Mouse (Mus musculus) lung, embryonic 15.5 days (tissue): ENCODE results near the gene Rnf34. TPM values are rescaled to one million over a fixed set of nuclear protein-coding genes. Genes with fewer than 3 reads are reported as not detected.

Source experiments
- ATAC-seq: fragments of 200-750 bp; cut with Nextera tagmentation; 2 replicates; pipeline ENCODE4 v1.8.0; 2017; ENCODE audit warnings: moderate number of reproducible peaks, borderline replicate concordance; ENCODE audit not compliant: low FRiP score, low TSS enrichment; ENCODE audit errors: extremely low read depth
- H3K27ac ChIP-seq: fragments of 300-500 bp; sonication (generic); 2 replicates; pipeline ENCODE4 v1.5.1; 2015; ENCODE audit warnings: moderate library complexity, mild to moderate bottlenecking, inconsistent platforms
- H3K27me3 ChIP-seq: fragments of 300-500 bp; sonication (generic); 2 replicates; pipeline ENCODE4 v1.6.1; 2015; ENCODE audit warnings: inconsistent platforms
- H3K36me3 ChIP-seq: fragments of 300-500 bp; sonication (generic); 2 replicates; pipeline ENCODE4 v1.6.1; 2015; ENCODE audit warnings: inconsistent platforms
- H3K4me1 ChIP-seq: fragments of 300-500 bp; sonication (generic); 2 replicates; pipeline ENCODE4 v1.6.1; 2015; ENCODE audit warnings: inconsistent platforms
- H3K4me2 ChIP-seq: fragments of 300-500 bp; sonication (generic); 2 replicates; pipeline ENCODE4 v1.6.1; 2015; ENCODE audit warnings: inconsistent platforms, mild to moderate bottlenecking, moderate library complexity
- H3K4me3 ChIP-seq: fragments of 300-500 bp; sonication (generic); 2 replicates; pipeline ENCODE4 v1.5.1; 2015; ENCODE audit warnings: mild to moderate bottlenecking, inconsistent platforms
- H3K9ac ChIP-seq: fragments of 300-500 bp; sonication (generic); 2 replicates; pipeline ENCODE4 v1.6.1; 2015; ENCODE audit warnings: inconsistent platforms
- H3K9me3 ChIP-seq: fragments of 300-500 bp; sonication (generic); 2 replicates; pipeline ENCODE4 v1.6.1; 2016; ENCODE audit warnings: inconsistent platforms
- WGBS: fragments of 180-500 bp; shearing (Covaris S2); methylation state at CpG from one replicate; pipeline ENCODE4 v1.1.7; 2015; 5-methylcytosine and 5-hydroxymethylcytosine counted together
- polyA plus RNA-seq: library from polyadenylated mRNA; unstranded; fragments of >200 nt; fragmentation: Nextera tagmentation; extraction: Ambion mirVana; gene quantifications from 2 replicates; pipeline ENCODE4 v1.2.1, GENCODE M21; 2015

Gene Rnf34
- 30.9 and 31.9 TPM in 2 replicates for polyA plus RNA-seq

- 2% methylated on average over 61 of the region's 61 CpGs for WGBS
Measured at GRCm38 (mm10) chr5:122849521-122850318, at the start of gene Rnf34. Rnf34 (plus strand) TSS chr5:122850048.

GRCm38 (mm10) chr5:122800345-122801010 is 49.4 kb upstream of the Rnf34 start:
- no peak for ATAC-seq
- Histone ChIP-seq H3K4me1 (peaks cover 26% of the 10 kb centered on the region), H3K4me2 (no peak overlapping the region), H3K27ac (no peak overlapping the region), H3K9ac (no peak overlapping the region), H3K36me3 (peaks cover 94% of the 10 kb centered on the region), H3K9me3 (no peaks in the 10 kb centered on the region), H3K4me3 (no peak overlapping the region), H3K27me3 (no peaks in the 10 kb centered on the region)
- 57% methylated on average over 13 of the region's 13 CpGs for whole genome bisulfite sequencing

More at GRCm38 (mm10) chr5:122849521-122850318, at the start of gene Rnf34:
- peak within 1 kb of the TSS; percentile 88 for H3K27ac ChIP-seq
- no peaks in the 10 kb centered on the region for H3K27me3 ChIP-seq
- peak; percentile 100 for ATAC-seq
- peaks cover 16% of the 10 kb centered on the region for H3K4me1 ChIP-seq
- H3K9me3 ChIP-seq, result no peaks in the 10 kb centered on the region
- peak within 1 kb of the TSS; percentile 86 for H3K4me3 ChIP-seq
- peak within 1 kb of the TSS; percentile 84 for H3K4me2 ChIP-seq
- H3K9ac ChIP-seq, result peak within 1 kb of the TSS; percentile 94
- no peaks in the 10 kb centered on the region for H3K36me3 ChIP-seq

GRCm38 (mm10) chr5:122801684-122802083 is 48.2 kb upstream of the Rnf34 start:
- H3K27ac ChIP-seq, result no peak overlapping the region

GRCm38 (mm10) chr5:122802706-122803105 is 47.1 kb upstream of the Rnf34 start:
- no peak overlapping the region for H3K9ac ChIP-seq
- H3K4me3 ChIP-seq, result no peak overlapping the region
- H3K36me3 ChIP-seq, result peaks cover 97% of the 10 kb centered on the region
- no peak for ATAC-seq
- WGBS, result 62% methylated on average over 9 of the region's 9 CpGs
- no peak overlapping the region for H3K4me2 ChIP-seq
- no peaks in the 10 kb centered on the region for H3K27me3 ChIP-seq
- H3K4me1 ChIP-seq, result peaks cover 26% of the 10 kb centered on the region
- no peak overlapping the region for H3K27ac ChIP-seq
- H3K9me3 ChIP-seq, result no peaks in the 10 kb centered on the region

More at GRCm38 (mm10) chr5:122801684-122802083, 48.2 kb upstream of the Rnf34 start:
- no peaks in the 10 kb centered on the region for H3K27me3 ChIP-seq
- no peak for ATAC-seq
- no peaks in the 10 kb centered on the region for H3K9me3 ChIP-seq
- H3K36me3 ChIP-seq, result peaks cover 95% of the 10 kb centered on the region
- no peak overlapping the region for H3K9ac ChIP-seq
- peaks cover 26% of the 10 kb centered on the region for H3K4me1 ChIP-seq
- H3K4me3 ChIP-seq, result no peak overlapping the region
- H3K4me2 ChIP-seq, result no peak overlapping the region
- 88% methylated on average over 8 of the region's 8 CpGs for WGBS

GRCm38 (mm10) chr5:122805503-122805902 is 44.3 kb upstream of the Rnf34 start:
- no peak for ATAC-seq
- WGBS, result 62% methylated on average over 3 of the region's 3 CpGs

GRCm38 (mm10) chr5:122811364-122812079 is 38.3 kb upstream of the Rnf34 start:
- H3K27ac ChIP-seq, result no peak overlapping the region

More at GRCm38 (mm10) chr5:122805503-122805902, 44.3 kb upstream of the Rnf34 start:
- Histone ChIP-seq H3K36me3 (peaks cover 91% of the 10 kb centered on the region), H3K4me1 (0 out of 2 replicates have a peak, but pooled peaks cover 2% of the 10 kb centered on the region), H3K4me3 (no peak overlapping the region), H3K27me3 (no peaks in the 10 kb centered on the region), H3K27ac (no peak overlapping the region), H3K4me2 (no peak overlapping the region), H3K9me3 (no peaks in the 10 kb centered on the region), H3K9ac (no peak overlapping the region)

GRCm38 (mm10) chr5:122812699-122813098 is 37.1 kb upstream of the Rnf34 start:
- WGBS, result 77% methylated on average over 3 of the region's 3 CpGs
- no peak overlapping the region for H3K9ac ChIP-seq
- no peak overlapping the region for H3K4me2 ChIP-seq
- no peaks in the 10 kb centered on the region for H3K9me3 ChIP-seq
- no peaks in the 10 kb centered on the region for H3K4me1 ChIP-seq
- H3K4me3 ChIP-seq, result no peak overlapping the region
- H3K36me3 ChIP-seq, result peaks cover 86% of the 10 kb centered on the region
- ATAC-seq, result no peak
- H3K27ac ChIP-seq, result no peak overlapping the region
- no peaks in the 10 kb centered on the region for H3K27me3 ChIP-seq

More at GRCm38 (mm10) chr5:122811364-122812079, 38.3 kb upstream of the Rnf34 start:
- no peak overlapping the region for H3K4me3 ChIP-seq
- H3K27me3 ChIP-seq, result no peaks in the 10 kb centered on the region
- peaks cover 86% of the 10 kb centered on the region for H3K36me3 ChIP-seq
- ATAC-seq, result no peak
- H3K4me1 ChIP-seq, result no peaks in the 10 kb centered on the region
- no peak overlapping the region for H3K4me2 ChIP-seq
- no peak overlapping the region for H3K9ac ChIP-seq
- no peaks in the 10 kb centered on the region for H3K9me3 ChIP-seq
- 88% methylated on average over 9 of the region's 9 CpGs for WGBS

- ATAC-seq, result peak; percentile 100
- Histone ChIP-seq H3K36me3 (peaks cover 32% of the 10 kb centered on the region), H3K27me3 (no peaks in the 10 kb centered on the region), H3K4me2 (peak within 1 kb of the TSS; percentile 64), H3K27ac (peak within 1 kb of the TSS; percentile 95), H3K9me3 (no peaks in the 10 kb centered on the region), H3K4me3 (peak within 1 kb of the TSS; percentile 86), H3K9ac (peak within 1 kb of the TSS; percentile 83), H3K4me1 (peaks cover 13% of the 10 kb centered on the region)
- under 1% methylated on average over 55 of the region's 55 CpGs for WGBS
Measured at GRCm38 (mm10) chr5:122820777-122821523, 28.9 kb upstream of the Rnf34 start, which contains the start of gene Anapc5. Anapc5 (minus strand) TSS chr5:122821339.

- ATAC-seq, result peak; percentile 47; the same call in 1 of the 2 replicates
- peak overlapping the region; percentile 83 for H3K9ac ChIP-seq
- H3K9me3 ChIP-seq, result no peaks in the 10 kb centered on the region
- H3K27me3 ChIP-seq, result no peaks in the 10 kb centered on the region
- peaks cover 13% of the 10 kb centered on the region for H3K4me1 ChIP-seq
- WGBS, result under 1% methylated on average over 10 of the region's 10 CpGs
- H3K27ac ChIP-seq, result peak overlapping the region; percentile 95
- H3K36me3 ChIP-seq, result peaks cover 28% of the 10 kb centered on the region
- H3K4me2 ChIP-seq, result peak overlapping the region; percentile 64
- H3K4me3 ChIP-seq, result peak overlapping the region; percentile 86
Measured at GRCm38 (mm10) chr5:122821524-122821885, 28.3 kb upstream of the Rnf34 start.

GRCm38 (mm10) chr5:122822441-122822840 is 27.4 kb upstream of the Rnf34 start:
- no peak overlapping the region for H3K9ac ChIP-seq
- no peak overlapping the region for H3K27ac ChIP-seq
- no peak overlapping the region for H3K4me3 ChIP-seq
- no peak overlapping the region for H3K4me2 ChIP-seq
- H3K36me3 ChIP-seq, result peaks cover 19% of the 10 kb centered on the region
- no peaks in the 10 kb centered on the region for H3K9me3 ChIP-seq
- no peaks in the 10 kb centered on the region for H3K27me3 ChIP-seq
- 81% methylated on average over 4 of the region's 4 CpGs for WGBS
- no peak for ATAC-seq
- peaks cover 13% of the 10 kb centered on the region for H3K4me1 ChIP-seq

GRCm38 (mm10) chr5:122823976-122824375 is 25.9 kb upstream of the Rnf34 start:
- ATAC-seq, result no peak
- WGBS, result 75% methylated on average over 1 of the region's 1 CpGs
- Histone ChIP-seq H3K4me3 (no peak overlapping the region), H3K9me3 (no peaks in the 10 kb centered on the region), H3K9ac (no peak overlapping the region), H3K4me1 (peaks cover 13% of the 10 kb centered on the region), H3K27me3 (no peaks in the 10 kb centered on the region), H3K27ac (no peak overlapping the region), H3K36me3 (0 out of 2 replicates have a peak, but pooled peaks cover 5% of the 10 kb centered on the region), H3K4me2 (no peak overlapping the region)
